Mouse (Mus musculus): ENCODE measurements around the gene Vps9d1. TPM values are rescaled to one million over a fixed set of nuclear protein-coding genes. Genes with fewer than 3 reads are reported as not detected.
"Not testable (repeated sequence)": the region's sequence is repeated elsewhere in the genome, so short reads cannot be mapped to it uniquely, and the experiment has no call there.

Vps9d1 gene
- polyA plus RNA-seq, 1 experiment from 2014 or later, result 4.5 TPM

DNA sequence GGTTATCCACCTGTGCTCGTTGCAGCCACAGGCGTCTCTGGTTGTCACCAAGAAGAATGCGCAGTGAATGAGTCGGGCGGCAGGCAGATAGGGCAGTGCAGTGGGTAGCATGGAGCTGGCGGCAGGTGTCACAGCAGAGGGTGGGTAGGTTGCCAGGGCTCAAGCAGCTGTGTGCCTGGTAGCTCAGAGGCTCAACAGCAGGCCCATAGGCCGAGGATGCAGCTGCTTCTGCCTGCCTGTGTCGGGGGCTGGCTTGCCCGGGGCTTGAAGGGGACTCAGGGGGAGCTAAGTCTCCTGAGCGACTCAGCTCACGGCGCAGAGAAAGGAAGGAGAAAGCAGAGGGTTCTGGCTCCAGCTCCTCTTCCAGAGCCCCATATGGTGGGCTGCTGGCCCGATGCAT, 20.8 kb downstream of the Vps9d1 start:
- no peaks in the 10 kb centered on the region for H3K9me3 ChIP-seq (ENCODE audit: low read length)
- no peak overlapping the region for H3K27ac ChIP-seq (ENCODE audit: low read depth)
- H3K4me2 ChIP-seq (ENCODE audit: low read depth, low read length), result no peak overlapping the region
- H3K27me3 ChIP-seq (ENCODE audit: insufficient read depth, low read length), result peaks cover 7% of the 10 kb centered on the region; the same call in 1 of the 2 replicates
- ATAC-seq (no peak), DNase-seq (no peak)
- WGBS (ENCODE audit: insufficient replicate concordance), result 72% methylated on average over 13 of the region's 13 CpGs
- no peak overlapping the region for H3K4me3 ChIP-seq (ENCODE audit: low read depth, low read length)
- no peak overlapping the region for H3K9ac ChIP-seq (replicated peaks)
- no peak for TF ChIP-seq CTCF (IDR thresholded peaks at IDR 0.05; ENCODE audit: low read depth)
- no peak for TF ChIP-seq EP300 (IDR thresholded peaks at IDR 0.05; ENCODE audit: low read depth)
- no peaks in the 10 kb centered on the region; the same call in 1 of the 2 replicates for H3K36me3 ChIP-seq (replicated peaks; ENCODE audit: insufficient read depth, low read length)
- peaks cover 14% of the 10 kb centered on the region for H3K4me1 ChIP-seq (ENCODE audit: insufficient read depth)

DNA sequence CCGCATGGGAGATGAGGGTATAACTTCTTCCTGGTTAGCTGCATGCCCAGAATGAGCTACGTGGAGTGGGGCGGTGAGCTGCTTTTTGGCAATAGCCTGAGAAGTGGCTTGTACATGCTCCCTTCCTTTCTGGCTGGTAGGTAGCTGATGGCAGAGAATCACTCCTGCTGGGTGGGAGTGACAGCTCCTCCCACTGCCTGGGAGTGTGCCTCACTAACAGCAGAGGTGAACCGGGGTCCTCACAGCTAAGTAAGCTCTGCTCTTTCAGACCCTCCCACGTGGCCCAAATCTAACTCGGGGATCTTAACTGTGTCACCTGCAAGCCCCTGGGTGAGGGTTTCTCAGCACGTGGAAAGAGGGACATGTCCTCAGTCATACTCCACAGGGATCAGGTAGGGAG, 21.6 kb downstream of the Vps9d1 start:
- H3K4me3 ChIP-seq (ENCODE audit: low read depth, low read length), result no peak overlapping the region
- peaks cover 14% of the 10 kb centered on the region for H3K4me1 ChIP-seq (ENCODE audit: insufficient read depth)
- no peak for TF ChIP-seq EP300 (IDR thresholded peaks at IDR 0.05; ENCODE audit: low read depth)
- no peak for TF ChIP-seq CTCF (IDR thresholded peaks at IDR 0.05; ENCODE audit: low read depth)
- no peak overlapping the region for H3K27ac ChIP-seq (ENCODE audit: low read depth)
- H3K4me2 ChIP-seq (ENCODE audit: low read depth, low read length), result no peak overlapping the region
- no peaks in the 10 kb centered on the region for H3K9me3 ChIP-seq (ENCODE audit: low read length)
- no peak overlapping the region for H3K9ac ChIP-seq (replicated peaks)
- DNase-seq (no peak), ATAC-seq (no peak)
- H3K36me3 ChIP-seq (replicated peaks; ENCODE audit: insufficient read depth, low read length), result peaks cover 3% of the 10 kb centered on the region; the same call in 1 of the 2 replicates
- WGBS (ENCODE audit: insufficient replicate concordance), result 44% methylated on average over 7 of the region's 7 CpGs
- peaks cover 7% of the 10 kb centered on the region; the same call in 1 of the 2 replicates for H3K27me3 ChIP-seq (ENCODE audit: insufficient read depth, low read length)

DNA sequence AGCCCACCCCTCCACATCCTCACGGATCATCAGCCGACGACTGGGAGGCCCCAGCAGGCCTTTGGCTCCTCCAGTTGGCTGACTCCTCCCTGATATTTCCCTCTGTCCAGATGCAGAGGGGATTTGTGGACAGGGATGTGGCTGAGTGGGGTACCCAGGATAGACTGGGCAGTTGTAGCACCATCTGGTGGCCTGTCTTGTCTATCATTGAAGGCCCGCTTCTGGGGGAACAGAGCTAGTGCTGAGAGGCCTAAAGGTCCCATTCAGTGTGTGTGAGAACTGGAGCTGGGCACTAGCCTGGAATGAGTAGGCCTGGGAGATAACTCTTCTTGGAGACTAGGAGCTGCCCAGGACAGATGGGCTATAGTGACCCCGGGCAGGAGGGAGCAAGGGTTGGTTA, 22.4 kb downstream of the Vps9d1 start:
- DNase-seq, result no peak
- ATAC-seq, result no peak

DNA sequence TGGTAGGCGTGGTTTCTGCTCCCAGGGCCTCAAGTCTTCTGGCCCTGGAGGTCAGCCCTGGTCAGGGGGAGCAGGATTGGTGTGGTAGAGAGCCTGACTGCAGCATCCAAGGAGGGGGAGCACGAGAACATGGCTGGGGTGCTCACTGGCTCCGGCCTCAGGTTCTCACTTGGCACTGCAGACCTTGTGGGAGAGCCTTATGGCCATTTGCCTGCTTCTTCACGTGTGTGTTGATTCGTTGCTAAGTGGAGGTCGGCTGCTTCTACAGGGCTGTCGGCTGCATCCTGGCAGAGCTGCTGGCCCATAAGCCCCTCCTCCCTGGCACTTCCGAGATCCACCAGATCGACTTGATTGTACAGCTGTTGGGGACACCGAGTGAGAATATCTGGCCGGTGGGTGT, 23.8 kb downstream of the Vps9d1 start:
- not testable (repeated sequence) for H3K4me3 ChIP-seq (ENCODE audit: low read depth, low read length); H3K36me3 ChIP-seq (replicated peaks; ENCODE audit: insufficient read depth, low read length); H3K27me3 ChIP-seq (ENCODE audit: insufficient read depth, low read length); H3K9me3 ChIP-seq (ENCODE audit: low read length); H3K4me1 ChIP-seq (ENCODE audit: insufficient read depth); DNase-seq; ATAC-seq; H3K4me2 ChIP-seq (ENCODE audit: low read depth, low read length); H3K27ac ChIP-seq (ENCODE audit: low read depth); H3K9ac ChIP-seq (replicated peaks)
- WGBS (ENCODE audit: insufficient replicate concordance), result 80% methylated on average over 11 of the region's 11 CpGs

More for the DNA sequence above, 22.4 kb downstream of the Vps9d1 start:
- peaks cover 7% of the 10 kb centered on the region; the same call in 1 of the 2 replicates for H3K27me3 ChIP-seq (ENCODE audit: insufficient read depth, low read length)
- peaks cover 8% of the 10 kb centered on the region; the same call in 1 of the 2 replicates for H3K36me3 ChIP-seq (replicated peaks; ENCODE audit: insufficient read depth, low read length)
- H3K9me3 ChIP-seq (ENCODE audit: low read length), result no peaks in the 10 kb centered on the region
- no peak overlapping the region for H3K4me3 ChIP-seq (ENCODE audit: low read depth, low read length)
- no peak overlapping the region for H3K9ac ChIP-seq (replicated peaks)
- no peak for TF ChIP-seq EP300 (IDR thresholded peaks at IDR 0.05; ENCODE audit: low read depth)
- peak; percentile 41 for TF ChIP-seq CTCF (IDR thresholded peaks at IDR 0.05; ENCODE audit: low read depth)
- 64% methylated on average over 5 of the region's 5 CpGs for WGBS (ENCODE audit: insufficient replicate concordance)
- H3K4me2 ChIP-seq (ENCODE audit: low read depth, low read length), result no peak overlapping the region
- peaks cover 14% of the 10 kb centered on the region for H3K4me1 ChIP-seq (ENCODE audit: insufficient read depth)
- H3K27ac ChIP-seq (ENCODE audit: low read depth), result no peak overlapping the region

DNA sequence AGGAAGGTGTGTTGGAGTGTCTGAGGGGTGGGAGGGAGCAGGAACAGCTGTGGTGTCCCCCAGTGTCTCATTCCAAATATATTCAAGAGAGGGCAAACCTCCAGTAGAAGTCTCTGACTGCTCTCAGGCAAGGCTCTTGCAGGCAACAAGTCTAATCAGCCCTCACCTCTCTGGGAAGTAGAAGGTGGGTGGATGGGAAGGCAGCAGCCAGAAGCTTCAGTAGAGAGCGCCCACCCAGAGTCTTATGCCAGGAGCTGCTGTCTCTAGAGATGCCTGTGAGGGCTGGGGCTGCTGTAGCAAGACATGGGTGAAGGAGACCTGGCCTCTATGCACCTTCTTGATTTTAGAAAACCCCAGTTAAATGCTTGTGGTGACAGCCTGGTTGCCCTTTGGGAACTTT, 25.7 kb downstream of the Vps9d1 start:
- Histone ChIP-seq H3K27me3 (ENCODE audit: insufficient read depth, low read length) (no peaks in the 10 kb centered on the region), H3K4me1 (ENCODE audit: insufficient read depth) (peaks cover 15% of the 10 kb centered on the region), H3K4me2 (ENCODE audit: low read depth, low read length) (no peak overlapping the region), H3K27ac (ENCODE audit: low read depth) (no peak overlapping the region), H3K9ac (replicated peaks) (no peak overlapping the region), H3K36me3 (replicated peaks; ENCODE audit: insufficient read depth, low read length) (peaks cover 9% of the 10 kb centered on the region; the same call in 1 of the 2 replicates), H3K9me3 (ENCODE audit: low read length) (no peaks in the 10 kb centered on the region), H3K4me3 (ENCODE audit: low read depth, low read length) (no peak overlapping the region)
- DNase-seq, result no peak
- ATAC-seq, result no peak
- 80% methylated on average over 1 of the region's 1 CpGs for WGBS (ENCODE audit: insufficient replicate concordance)
- TF ChIP-seq CTCF (IDR thresholded peaks at IDR 0.05; ENCODE audit: low read depth), result no peak
- no peak for TF ChIP-seq EP300 (IDR thresholded peaks at IDR 0.05; ENCODE audit: low read depth)

DNA sequence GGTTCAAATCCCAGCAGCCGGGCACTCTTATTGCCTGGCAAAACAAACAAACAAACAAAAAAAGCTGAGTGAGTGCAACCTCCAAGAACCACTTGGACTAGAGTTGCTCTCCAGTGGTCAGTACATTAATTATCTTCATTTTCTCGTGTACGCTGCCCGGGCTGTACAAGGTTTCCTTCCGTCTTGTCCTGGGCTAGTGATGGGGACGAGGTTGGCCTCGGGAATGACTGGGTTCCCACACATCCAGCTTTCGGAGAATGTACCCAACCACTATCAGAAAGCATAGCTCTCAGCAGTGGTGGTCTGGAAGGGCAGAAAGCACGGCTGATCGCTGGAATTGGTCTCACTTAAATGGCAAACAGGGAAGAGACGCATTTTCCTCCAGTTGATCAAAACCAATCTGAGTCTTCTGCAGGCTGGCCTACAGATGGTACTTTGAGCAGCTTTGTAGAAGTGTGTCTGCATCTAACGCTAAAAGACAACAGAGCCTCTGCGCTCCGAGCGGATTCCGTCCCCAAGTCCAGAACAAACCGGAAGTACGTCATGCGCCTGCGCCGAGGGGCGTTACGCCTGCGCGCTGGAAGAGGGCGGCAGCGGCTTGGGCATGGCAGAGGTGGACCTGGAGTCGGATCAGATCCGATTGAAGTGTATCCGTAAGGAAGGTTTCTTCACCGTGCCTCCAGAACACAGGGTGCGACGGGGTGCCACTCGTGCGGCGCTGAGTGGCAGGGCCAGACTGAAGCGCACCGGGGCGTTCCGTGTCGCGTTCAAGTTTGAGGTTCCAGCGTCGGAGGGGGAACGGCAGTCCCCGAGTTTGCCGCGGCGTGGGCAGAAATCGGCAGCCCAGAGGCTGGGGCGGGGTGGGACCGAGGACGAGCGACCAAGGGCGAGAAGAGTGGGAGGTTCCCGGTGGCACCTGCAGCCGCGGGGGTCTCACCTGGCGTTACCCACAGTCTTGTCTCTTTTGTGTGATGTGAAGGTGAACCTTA, 29.6 kb downstream of the Vps9d1 start, which contains the start of gene Cdk10:
TSS of gene Cdk10 (plus strand) at position 565 of the 989 bp plus-strand sequence.
- H3K27ac ChIP-seq (ENCODE audit: low read depth), result peak within 1 kb of the TSS; percentile 86
- TF ChIP-seq EP300 (IDR thresholded peaks at IDR 0.05; ENCODE audit: low read depth) (no peak), CTCF (IDR thresholded peaks at IDR 0.05; ENCODE audit: low read depth) (peak; percentile 20; the same call in 1 of the 2 replicates)
- H3K27me3 ChIP-seq (ENCODE audit: insufficient read depth, low read length), result no peaks in the 10 kb centered on the region
- 3% methylated on average over 59 of the region's 59 CpGs for WGBS (ENCODE audit: insufficient replicate concordance)
- ATAC-seq (peak; percentile 91), DNase-seq (peak; percentile 95)
- peaks cover 9% of the 10 kb centered on the region; the same call in 1 of the 2 replicates for H3K36me3 ChIP-seq (replicated peaks; ENCODE audit: insufficient read depth, low read length)
- H3K4me3 ChIP-seq (ENCODE audit: low read depth, low read length), result peak within 1 kb of the TSS; percentile 74
- H3K9ac ChIP-seq (replicated peaks), result peak within 1 kb of the TSS; percentile 83
- peak within 1 kb of the TSS; percentile 98 for H3K4me2 ChIP-seq (ENCODE audit: low read depth, low read length)
- peaks cover 15% of the 10 kb centered on the region for H3K4me1 ChIP-seq (ENCODE audit: insufficient read depth)
- no peaks in the 10 kb centered on the region for H3K9me3 ChIP-seq (ENCODE audit: low read length)
